In the genomic region with DNA sequence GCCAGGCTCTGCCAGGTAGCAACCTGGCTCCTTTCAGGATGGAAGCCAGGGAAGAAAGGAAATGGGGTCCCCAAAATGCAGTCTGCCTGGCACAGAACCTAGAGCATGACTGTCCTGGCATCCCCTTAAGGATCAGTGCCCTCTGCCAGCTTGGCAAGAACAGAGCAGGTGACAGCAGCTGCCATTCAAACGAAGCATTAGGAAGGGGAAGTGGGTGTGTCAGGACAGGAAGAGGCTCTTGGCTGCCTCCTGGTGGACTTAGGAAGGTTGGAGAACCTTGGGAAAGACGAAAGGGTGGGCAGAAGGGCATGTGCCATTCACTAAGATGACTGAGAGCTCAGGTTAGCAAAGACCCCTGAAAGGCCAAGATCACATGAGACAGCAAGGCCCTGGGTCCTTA, we compare ENCODE assay signal across 1 mouse cellular context.
TF ChIP-seq lines count a peak whose summit lies in the region.

No protein-coding gene starts in this region.

TF ChIP-seq in MEL, 35 proteins besides CTCF, POLR2A, EP300 and RAD21 (continued from another document):
- TF ChIP-seq MAZ (IDR thresholded peaks at IDR 0.05; ENCODE audit: low read depth, low read length) (no peak), ZMIZ1 (IDR thresholded peaks at IDR 0.05; ENCODE audit: low read depth, low read length) (no peak), MYB (IDR thresholded peaks at IDR 0.05; ENCODE audit: low read depth, low read length) (no peak), E2F4 (IDR thresholded peaks at IDR 0.05; ENCODE audit: borderline replicate concordance, low read depth, low read length) (no peak), POLR2AphosphoS2 (IDR thresholded peaks at IDR 0.05; ENCODE audit: low read length) (no peak), CHD1 (IDR thresholded peaks at IDR 0.05; ENCODE audit: low read depth, low read length) (no peak), MEF2A (IDR thresholded peaks at IDR 0.05; ENCODE audit: extremely low read depth, insufficient replicate concordance, low read depth, low read length, poor library complexity, severe bottlenecking) (no peak), TBP (IDR thresholded peaks at IDR 0.05; ENCODE audit: low read depth, low read length) (0 out of 2 replicates have a peak, but pooled peaks have one; percentile 38), ZC3H11A (IDR thresholded peaks at IDR 0.05; ENCODE audit: low read depth, low read length) (peak; percentile 53; the same call in 1 of the 2 replicates), ETS1 (IDR thresholded peaks at IDR 0.05; ENCODE audit: low read depth, low read length) (0 out of 2 replicates have a peak, but pooled peaks have one; percentile 45), MAX (IDR thresholded peaks at IDR 0.05; ENCODE audit: low read length) (peak; percentile 35; the same call in 1 of the 2 replicates), JUND (IDR thresholded peaks at IDR 0.05; ENCODE audit: low read depth, low read length) (no peak), GATA1 (IDR thresholded peaks at IDR 0.05; ENCODE audit: low read depth, low read length) (no peak), MAFK (IDR thresholded peaks at IDR 0.05; ENCODE audit: borderline replicate concordance, low read depth, low read length) (no peak), USF2 (IDR thresholded peaks at IDR 0.05; ENCODE audit: borderline replicate concordance in 1 of 2, insufficient read depth in 1 of 2, low read depth in 1 of 2, low read length in 2 of 2) (no peak), MXI1 (IDR thresholded peaks at IDR 0.05; ENCODE audit: low read depth, low read length) (no peak), BHLHE40 (IDR thresholded peaks at IDR 0.05; ENCODE audit: borderline replicate concordance, low read depth, low read length) (no peak), HCFC1 (IDR thresholded peaks at IDR 0.05; ENCODE audit: low read depth, low read length) (peak; percentile 70; the same call in 1 of the 2 replicates), SIN3A (IDR thresholded peaks at IDR 0.05; ENCODE audit: low read length) (peak; percentile 78), ELF1 (IDR thresholded peaks at IDR 0.05; ENCODE audit: low read depth, low read length) (peak; percentile 81), KAT2A (conservative IDR thresholded peaks at IDR 0.05; ENCODE audit: low read depth, low read length) (no peak), POLR2AphosphoS5 (IDR thresholded peaks at IDR 0.05; ENCODE audit: borderline replicate concordance, low read depth, low read length) (no peak), CHD2 (IDR thresholded peaks at IDR 0.05; ENCODE audit: low read length) (no peak), SMC3 (IDR thresholded peaks at IDR 0.05; ENCODE audit: low read depth, low read length) (peak; percentile 87), NELFE (IDR thresholded peaks at IDR 0.05; ENCODE audit: low read depth, low read length) (no peak), UBTF (IDR thresholded peaks at IDR 0.05; ENCODE audit: borderline replicate concordance, insufficient read depth, low read depth, low read length) (no peak), TAL1 (IDR thresholded peaks at IDR 0.05; ENCODE audit: low read length) (no peak), ZNF384 (IDR thresholded peaks at IDR 0.05; ENCODE audit: low read depth, low read length) (no peak)
